Mouse (Mus musculus) heart, postnatal 0 days (tissue): Measurements from ENCODE around the gene Pdzrn4. TPM values are rescaled to one million over a fixed set of nuclear protein-coding genes. Genes with fewer than 3 reads are reported as not detected.
A peak's percentile ranks its signal among the peaks of the same experiment; 100 is the strongest.

Experiments
- ATAC-seq: fragments of 200-750 bp; cut with Nextera tagmentation; 2 replicates; pipeline ENCODE4 v1.8.0; 2017; ENCODE audit warnings: low read depth, moderate number of reproducible peaks, moderate library complexity; ENCODE audit not compliant: insufficient read depth
- DNase-seq: peaks from one replicate; pipeline ENCODE4 v3.0.0-alpha.2; 2016; ENCODE audit warnings: low spot score
- H3K27ac ChIP-seq: fragments of 300-500 bp; sonication (generic); 2 replicates; pipeline ENCODE4 v1.5.1; 2014; ENCODE audit warnings: low read depth, mild to moderate bottlenecking
- H3K27me3 ChIP-seq: fragments of 300-500 bp; sonication (generic); 2 replicates; pipeline ENCODE4 v1.6.1; 2014; ENCODE audit warnings: low read length, mixed read lengths; ENCODE audit not compliant: control insufficient read depth, insufficient read depth
- H3K36me3 ChIP-seq: fragments of 300-500 bp; sonication (generic); replicated peaks from 2 replicates; pipeline ENCODE4 v1.6.1; 2014; ENCODE audit warnings: low read length, mixed read lengths; ENCODE audit not compliant: control insufficient read depth, insufficient read depth
- H3K4me1 ChIP-seq: fragments of 300-500 bp; sonication (generic); 2 replicates; pipeline ENCODE4 v1.6.1; 2014; ENCODE audit warnings: antibody characterized with exemption; ENCODE audit not compliant: control insufficient read depth, insufficient read depth
- H3K4me2 ChIP-seq: fragments of 300-500 bp; sonication (generic); 2 replicates; pipeline ENCODE4 v1.6.1; 2014; ENCODE audit warnings: low read depth, mild to moderate bottlenecking, low read length, moderate library complexity
- H3K4me3 ChIP-seq: fragments of 300-500 bp; sonication (generic); 2 replicates; pipeline ENCODE4 v1.5.1; 2014; ENCODE audit warnings: low read depth, low read length
- H3K9ac ChIP-seq: fragments of 300-500 bp; sonication (generic); replicated peaks from 2 replicates; pipeline ENCODE4 v1.6.1; 2014; ENCODE audit warnings: low read depth, low read length, mixed read lengths
- H3K9me3 ChIP-seq: fragments of 300-500 bp; sonication (generic); replicated peaks from 2 replicates; pipeline ENCODE4 v1.6.1; 2016; ENCODE audit warnings: low read length; ENCODE audit not compliant: control insufficient read depth
- CTCF ChIP-seq: IDR thresholded peaks from 2 replicates; pipeline ENCODE4 v1.5.1; 2016; ENCODE audit warnings: antibody characterized with exemption, control low read depth, low read depth
- EP300 ChIP-seq: IDR thresholded peaks from 2 replicates; pipeline ENCODE4 v1.6.1; 2016; ENCODE audit warnings: antibody characterized with exemption, low read depth
- WGBS: fragments of 180-500 bp; shearing (Covaris S2); extraction: QIAGEN DNeasy Blood & Tissue Kit; methylation state at CpG from one replicate; pipeline ENCODE4 v1.1.7; 2014; 5-methylcytosine and 5-hydroxymethylcytosine counted together
- polyA plus RNA-seq: library from polyadenylated mRNA; unstranded; fragments of >200 nt; fragmentation: Nextera tagmentation; extraction: Ambion mirVana; gene quantifications from 2 replicates; pipeline ENCODE4 v1.2.1, GENCODE M21; 2015
- total RNA-seq: library from RNA; depleted of rRNA; stranded (reverse); fragments of >200 nt; gene quantifications from 2 replicates; pipeline ENCODE4 v1.2.3, GENCODE M21; 2014; ENCODE audit warnings: low replicate concordance

Gene Pdzrn4
- total and polyA plus RNA-seq, 2 experiments from 2014 or later, result 0.46 to 3.1 TPM

GRCm38 (mm10) chr15:92555012-92555574 is 158.4 kb downstream of the Pdzrn4 start:
- no peaks in the 10 kb centered on the region for H3K36me3 ChIP-seq
- TF ChIP-seq EP300 (no peak), CTCF (0 out of 2 replicates have a peak, but pooled peaks have one; percentile 2)
- no peak overlapping the region for H3K27ac ChIP-seq
- 61% methylated on average over 7 of the region's 7 CpGs for WGBS
- no peak for DNase-seq
- no peak overlapping the region for H3K4me2 ChIP-seq
- no peak overlapping the region for H3K9ac ChIP-seq
- H3K9me3 ChIP-seq, result no peaks in the 10 kb centered on the region
- H3K27me3 ChIP-seq, result no peaks in the 10 kb centered on the region
- ATAC-seq, result no peak
- H3K4me3 ChIP-seq, result no peak overlapping the region
- no peaks in the 10 kb centered on the region for H3K4me1 ChIP-seq

GRCm38 (mm10) chr15:92555716-92556115 is 159.0 kb downstream of the Pdzrn4 start:
- no peaks in the 10 kb centered on the region for H3K9me3 ChIP-seq
- H3K27ac ChIP-seq, result no peak overlapping the region
- no peak overlapping the region for H3K4me2 ChIP-seq
- H3K27me3 ChIP-seq, result no peaks in the 10 kb centered on the region
- no peaks in the 10 kb centered on the region for H3K36me3 ChIP-seq
- ATAC-seq (no peak), DNase-seq (no peak)
- H3K9ac ChIP-seq, result no peak overlapping the region
- no peak for TF ChIP-seq CTCF
- no peak for TF ChIP-seq EP300
- 62% methylated on average over 3 of the region's 3 CpGs for WGBS
- no peaks in the 10 kb centered on the region for H3K4me1 ChIP-seq
- H3K4me3 ChIP-seq, result no peak overlapping the region

GRCm38 (mm10) chr15:92558592-92558991 is 161.9 kb downstream of the Pdzrn4 start:
- no peaks in the 10 kb centered on the region for H3K9me3 ChIP-seq
- ATAC-seq (no peak), DNase-seq (no peak)
- no peaks in the 10 kb centered on the region for H3K36me3 ChIP-seq
- H3K4me1 ChIP-seq, result no peaks in the 10 kb centered on the region
- no peaks in the 10 kb centered on the region for H3K27me3 ChIP-seq
- 76% methylated on average over 5 of the region's 5 CpGs for WGBS
- no peak overlapping the region for H3K4me2 ChIP-seq
- TF ChIP-seq EP300 (no peak), CTCF (no peak)
- no peak overlapping the region for H3K27ac ChIP-seq
- no peak overlapping the region for H3K9ac ChIP-seq
- no peak overlapping the region for H3K4me3 ChIP-seq

GRCm38 (mm10) chr15:92562149-92562548 is 165.5 kb downstream of the Pdzrn4 start:
- Histone ChIP-seq H3K9me3 (no peaks in the 10 kb centered on the region), H3K36me3 (no peaks in the 10 kb centered on the region), H3K27me3 (no peaks in the 10 kb centered on the region), H3K27ac (no peak overlapping the region), H3K4me3 (no peak overlapping the region), H3K4me2 (no peak overlapping the region), H3K9ac (no peak overlapping the region), H3K4me1 (no peaks in the 10 kb centered on the region)
- no peak for DNase-seq
- WGBS, result 80% methylated on average over 6 of the region's 6 CpGs
- ATAC-seq, result no peak
- TF ChIP-seq EP300, result no peak
- TF ChIP-seq CTCF, result no peak

- Histone ChIP-seq H3K27me3 (no peaks in the 10 kb centered on the region), H3K9ac (no peak overlapping the region), H3K27ac (no peak overlapping the region), H3K9me3 (no peaks in the 10 kb centered on the region), H3K4me2 (no peak overlapping the region), H3K4me1 (no peaks in the 10 kb centered on the region), H3K36me3 (no peaks in the 10 kb centered on the region), H3K4me3 (no peak overlapping the region)
- ATAC-seq (no peak), DNase-seq (no peak)
- TF ChIP-seq CTCF (no peak), EP300 (no peak)
- WGBS, result 62% methylated on average over 2 of the region's 2 CpGs
These were observed 166.9 kb downstream of the Pdzrn4 start for GRCm38 (mm10) chr15:92563576-92563975.
